Mouse (Mus musculus) liver, embryonic 14.5 days (tissue): ENCODE measurements around the gene Gm13089. TPM values are rescaled to one million over a fixed set of nuclear protein-coding genes. Genes with fewer than 3 reads are reported as not detected.
"Not testable (repeated sequence)": the region's sequence is repeated elsewhere in the genome, so short reads cannot be mapped to it uniquely, and the experiment has no call there.

Source experiments
- ATAC-seq: fragments of 200-750 bp; cut with Nextera tagmentation; 2 replicates; pipeline ENCODE4 v1.8.0; 2017; ENCODE audit warnings: moderate number of reproducible peaks, mild to moderate bottlenecking, moderate library complexity; ENCODE audit not compliant: insufficient read depth
- DNase-seq, 3 experiments: peaks; one replicate each; pipeline ENCODE4 v3.0.0-alpha.2; 2012 to 2013; ENCODE audit warnings: low read depth in 3 of 3, low spot score in 3 of 3
- H3K27ac ChIP-seq: fragments of 300-500 bp; sonication (generic); 2 replicates; pipeline ENCODE4 v1.5.1; 2014; ENCODE audit warnings: moderate library complexity, mild to moderate bottlenecking, control low read depth, inconsistent platforms
- H3K27me3 ChIP-seq: fragments of 300-500 bp; sonication (generic); 2 replicates; pipeline ENCODE4 v1.6.1; 2014; ENCODE audit warnings: mild to moderate bottlenecking, low read length, moderate library complexity; ENCODE audit not compliant: control insufficient read depth, insufficient read depth
- H3K36me3 ChIP-seq: fragments of 300-500 bp; sonication (generic); replicated peaks from 2 replicates; pipeline ENCODE4 v1.6.1; 2014; ENCODE audit warnings: low read depth; ENCODE audit not compliant: control insufficient read depth, insufficient read depth
- H3K4me1 ChIP-seq, 2 experiments: fragments of 200-500 bp in 1 of 2; fragments of 300-500 bp in 1 of 2; sonication (generic) in 1 of 2; replicated peaks; 2 replicates each; pipeline ENCODE4 v1.6.1; 2012 to 2014; ENCODE audit warnings: antibody characterized with exemption in 1 of 2, inconsistent platforms in 1 of 2, low read length in 1 of 2; ENCODE audit not compliant: control insufficient read depth in 2 of 2, insufficient read depth in 2 of 2
- H3K4me2 ChIP-seq: fragments of 300-500 bp; sonication (generic); 2 replicates; pipeline ENCODE4 v1.6.1; 2014; ENCODE audit warnings: low read depth, mild to moderate bottlenecking, control low read depth, moderate library complexity
- H3K4me3 ChIP-seq, 2 experiments: fragments of 200-500 bp in 1 of 2; fragments of 300-500 bp in 1 of 2; sonication (generic) in 1 of 2; 2 replicates each; pipeline ENCODE4 v1.5.1; 2012 to 2014; ENCODE audit warnings: low read depth in 2 of 2, low read length in 2 of 2, mild to moderate bottlenecking in 2 of 2, control low read depth in 1 of 2, inconsistent platforms in 1 of 2, moderate library complexity in 1 of 2; ENCODE audit not compliant: insufficient read depth in 1 of 2
- H3K9ac ChIP-seq: fragments of 300-500 bp; sonication (generic); replicated peaks from 2 replicates; pipeline ENCODE4 v1.6.1; 2014; ENCODE audit warnings: mild to moderate bottlenecking, control low read depth, moderate library complexity
- H3K9me3 ChIP-seq: fragments of 300-500 bp; sonication (generic); 2 replicates; pipeline ENCODE4 v1.6.1; 2016; ENCODE audit warnings: low read length, mixed read lengths; ENCODE audit not compliant: control insufficient read depth
- CTCF ChIP-seq: IDR thresholded peaks from 2 replicates; pipeline ENCODE4 v1.5.1; 2016; ENCODE audit warnings: antibody characterized with exemption, low read depth, control low read depth
- EP300 ChIP-seq: IDR thresholded peaks from 2 replicates; pipeline ENCODE4 v1.6.1; 2016; ENCODE audit warnings: antibody characterized with exemption, low read depth
- WGBS: fragments of 180-500 bp; shearing (Covaris S2); extraction: QIAGEN DNeasy Blood & Tissue Kit; methylation state at CpG from one replicate; pipeline ENCODE4 v1.1.7; 2014; ENCODE audit not compliant: insufficient replicate concordance; 5-methylcytosine and 5-hydroxymethylcytosine counted together
- polyA plus RNA-seq, 2 experiments: library from polyadenylated mRNA; depleted of rRNA in 1 of 2; stranded (reverse) in 1 of 2; unstranded in 1 of 2; fragments of >200 nt; fragmentation: Nextera tagmentation in 1 of 2; extraction: Ambion mirVana in 1 of 2; gene quantifications; 2 replicates each; pipeline versions ENCODE4 v1.2.1 to v1.2.3; 2012 to 2014

The Gm13089 gene
- not detected in 2 replicates for polyA plus RNA-seq (2012; rRNA removed)
- not detected in 2 replicates for polyA plus RNA-seq (2014; fragmentation: Nextera tagmentation; extraction: Ambion mirVana)

DNA sequence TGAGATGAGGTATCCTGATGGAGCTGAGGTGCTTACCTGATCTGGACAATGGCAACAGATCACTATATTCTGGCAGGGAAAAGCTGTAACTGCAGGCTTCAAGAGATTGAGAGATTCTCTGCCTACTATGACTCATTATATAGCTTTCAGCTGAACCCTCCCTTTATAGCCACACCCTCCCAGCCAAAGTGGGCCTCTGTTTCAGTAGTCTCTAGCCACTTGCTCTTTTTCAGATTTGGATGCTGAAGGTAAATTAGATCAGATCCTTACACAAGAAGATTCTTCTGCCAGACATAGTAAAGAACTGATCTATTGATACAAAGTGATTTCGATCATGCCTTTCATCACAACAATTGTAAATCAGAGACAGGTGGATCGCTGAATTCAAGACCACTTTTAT, at the start of gene Gm13089:
Gene Gm13089, minus strand, starts transcription at position 101 of the 400 bp plus-strand sequence.
- H3K4me1 ChIP-seq, result no peaks in the 10 kb centered on the region
- no peak within 1 kb of the TSS for H3K4me2 ChIP-seq
- ATAC-seq (no peak), DNase-seq (no peak)
- H3K9ac ChIP-seq, result no peak within 1 kb of the TSS
- no peaks in the 10 kb centered on the region for H3K27me3 ChIP-seq
- H3K27ac ChIP-seq, result no peak within 1 kb of the TSS
- 0 out of 2 replicates have a peak, but pooled peaks cover 2% of the 10 kb centered on the region for H3K9me3 ChIP-seq
- WGBS, result 46% methylated on average over 2 of the region's 2 CpGs
- no peaks in the 10 kb centered on the region for H3K36me3 ChIP-seq
- TF ChIP-seq EP300 (no peak), CTCF (no peak)
- no peak within 1 kb of the TSS for H3K4me3 ChIP-seq

DNA sequence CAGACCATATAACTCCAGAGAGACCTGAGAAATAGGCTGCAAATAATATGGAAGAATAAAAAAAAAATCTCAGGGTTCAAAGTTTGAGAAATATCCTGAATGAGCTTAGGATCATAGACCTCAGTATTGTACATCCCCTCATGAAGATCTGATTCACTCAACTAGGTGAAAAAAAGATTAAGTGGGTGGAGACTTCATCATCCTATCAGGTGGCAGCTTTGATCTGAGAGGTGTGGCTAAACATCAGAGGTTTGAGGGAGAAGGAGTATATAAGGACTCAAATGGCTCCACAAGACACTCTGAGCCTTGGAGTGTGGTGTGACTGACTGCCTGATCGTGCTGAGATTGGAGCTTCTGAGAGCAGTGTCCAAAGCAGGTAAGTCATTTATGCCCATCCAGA, 16.6 kb upstream of the Gm13089 start, which contains the start of gene Gm13078:
Gene Gm13078, plus strand, starts transcription at position 301 of the 400 bp plus-strand sequence.
- no peak for ATAC-seq
- 58% methylated on average over 1 of the region's 1 CpGs for WGBS

DNA sequence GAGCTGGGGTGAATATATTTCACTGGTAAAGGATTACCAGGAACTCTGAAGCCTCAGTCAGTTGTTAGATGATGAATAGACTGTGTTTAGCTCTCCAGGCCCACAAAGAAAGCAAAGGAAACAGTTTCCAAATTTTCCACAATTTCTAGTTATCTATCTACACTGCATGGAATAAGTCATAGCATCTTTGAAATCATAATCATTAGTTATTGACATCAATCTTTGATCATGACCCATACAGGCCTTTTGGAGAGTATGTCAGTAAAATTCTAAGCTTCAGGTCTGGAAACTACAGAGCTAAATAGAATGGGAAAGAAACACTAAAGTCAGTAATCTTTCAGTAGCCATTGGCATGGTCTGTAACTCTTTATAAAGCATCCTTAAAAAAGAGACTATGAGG, 45.4 kb downstream of the Gm13089 start, which contains the start of gene Gm13088:
Gene Gm13088, minus strand, starts transcription at position 101 of the 400 bp plus-strand sequence.
- H3K9ac ChIP-seq, H3K27ac ChIP-seq: not testable (repeated sequence)

More for the DNA sequence above, 16.6 kb upstream of the Gm13089 start, which contains the start of gene Gm13078:
- Histone ChIP-seq H3K4me2 (no peak within 1 kb of the TSS), H3K4me3 (no peak within 1 kb of the TSS), H3K9ac (no peak within 1 kb of the TSS), H3K36me3 (no peaks in the 10 kb centered on the region), H3K27me3 (no peaks in the 10 kb centered on the region), H3K4me1 (no peaks in the 10 kb centered on the region), H3K27ac (no peak within 1 kb of the TSS), H3K9me3 (no peaks in the 10 kb centered on the region)
- DNase-seq, result no peak
- TF ChIP-seq EP300, result no peak
- no peak for TF ChIP-seq CTCF

More for the DNA sequence above, 45.4 kb downstream of the Gm13089 start, which contains the start of gene Gm13088:
- H3K4me2 ChIP-seq, H3K27me3 ChIP-seq, DNase-seq, H3K36me3 ChIP-seq, H3K9me3 ChIP-seq, ATAC-seq, H3K4me1 ChIP-seq, H3K4me3 ChIP-seq: not testable (repeated sequence)

Other genes starting within 250 kb of the Gm13089 start
- gene Gm13043, start 191.4 kb downstream of the Gm13089 start, polyA plus RNA-seq (2012; rRNA removed), result not detected in 2 replicates
- gene Gm13043, start 191.4 kb downstream of the Gm13089 start, polyA plus RNA-seq (2014; fragmentation: Nextera tagmentation; extraction: Ambion mirVana), result not detected in 2 replicates
- gene Gm13040, start 166.8 kb downstream of the Gm13089 start, polyA plus RNA-seq (2012; rRNA removed), result not detected in 2 replicates
- not detected in 2 replicates for gene Gm13040, start 166.8 kb downstream of the Gm13089 start, polyA plus RNA-seq (2014; fragmentation: Nextera tagmentation; extraction: Ambion mirVana)
- not detected in 2 replicates for gene BC080695, start 151.0 kb downstream of the Gm13089 start, polyA plus RNA-seq (2012; rRNA removed)
- not detected in 2 replicates for gene BC080695, start 151.0 kb downstream of the Gm13089 start, polyA plus RNA-seq (2014; fragmentation: Nextera tagmentation; extraction: Ambion mirVana)
- not detected in 2 replicates for gene Gm13057, start 151.0 kb downstream of the Gm13089 start, polyA plus RNA-seq (2012; rRNA removed)
- not detected in 2 replicates for gene Gm13057, start 151.0 kb downstream of the Gm13089 start, polyA plus RNA-seq (2014; fragmentation: Nextera tagmentation; extraction: Ambion mirVana)
- not detected in 2 replicates for gene Gm13083, start 87.7 kb downstream of the Gm13089 start, polyA plus RNA-seq (2012; rRNA removed)
- not detected in 2 replicates for gene Gm13083, start 87.7 kb downstream of the Gm13089 start, polyA plus RNA-seq (2014; fragmentation: Nextera tagmentation; extraction: Ambion mirVana)
- gene Gm13088, start 45.5 kb downstream of the Gm13089 start, polyA plus RNA-seq (2012; rRNA removed), result not detected in 2 replicates
- gene Gm13088, start 45.5 kb downstream of the Gm13089 start, polyA plus RNA-seq (2014; fragmentation: Nextera tagmentation; extraction: Ambion mirVana), result not detected in 2 replicates
- gene Gm13078, start 16.7 kb upstream of the Gm13089 start, polyA plus RNA-seq (2012; rRNA removed), result not detected in 2 replicates
- not detected in 2 replicates for gene Gm13078, start 16.7 kb upstream of the Gm13089 start, polyA plus RNA-seq (2014; fragmentation: Nextera tagmentation; extraction: Ambion mirVana)
- not detected in 2 replicates for gene Gm13023, start 86.6 kb upstream of the Gm13089 start, polyA plus RNA-seq (2012; rRNA removed)
- gene Gm13023, start 86.6 kb upstream of the Gm13089 start, polyA plus RNA-seq (2014; fragmentation: Nextera tagmentation; extraction: Ambion mirVana), result not detected in 2 replicates
- gene Gm13084, start 113.4 kb upstream of the Gm13089 start, polyA plus RNA-seq (2012; rRNA removed), result not detected in 2 replicates
- gene Gm13084, start 113.4 kb upstream of the Gm13089 start, polyA plus RNA-seq (2014; fragmentation: Nextera tagmentation; extraction: Ambion mirVana), result not detected in 2 replicates
- gene Gm13103, start 143.8 kb upstream of the Gm13089 start, polyA plus RNA-seq (2012; rRNA removed), result not detected in 2 replicates
- gene Gm13103, start 143.8 kb upstream of the Gm13089 start, polyA plus RNA-seq (2014; fragmentation: Nextera tagmentation; extraction: Ambion mirVana), result not detected in 2 replicates
- not detected in 2 replicates for gene Pramef6, start 197.7 kb upstream of the Gm13089 start, polyA plus RNA-seq (2012; rRNA removed)
- not detected in 2 replicates for gene Pramef6, start 197.7 kb upstream of the Gm13089 start, polyA plus RNA-seq (2014; fragmentation: Nextera tagmentation; extraction: Ambion mirVana)
- not detected in 2 replicates for gene Pramef25, start 248.3 kb upstream of the Gm13089 start, polyA plus RNA-seq (2012; rRNA removed)
- gene Pramef25, start 248.3 kb upstream of the Gm13089 start, polyA plus RNA-seq (2014; fragmentation: Nextera tagmentation; extraction: Ambion mirVana), result not detected in 2 replicates